Mouse (Mus musculus) MEL (cell line): ENCODE results near the gene Bad. TPM values are rescaled to one million over a fixed set of nuclear protein-coding genes. Genes with fewer than 3 reads are reported as not detected.

Source experiments
- DNase-seq: peaks from one replicate; pipeline ENCODE4 v3.0.0; 2011; ENCODE audit warnings: low read depth, low spot score
- H3K27ac ChIP-seq: 2 replicates; pipeline ENCODE4 v1.5.1; 2012; ENCODE audit warnings: low read depth, mild to moderate bottlenecking, control low read depth, low read length, moderate library complexity; ENCODE audit not compliant: control insufficient read depth
- H3K27me3 ChIP-seq, 2 experiments: fragments of 150-350 bp in 1 of 2; sonication (generic) in 1 of 2; 2 replicates each; pipeline ENCODE4 v1.6.1; 2012; ENCODE audit warnings: low read length in 2 of 2, mild to moderate bottlenecking in 2 of 2, improper control_type of control experiment in 1 of 2, moderate library complexity in 1 of 2; ENCODE audit not compliant: insufficient read depth in 2 of 2, control insufficient read depth in 1 of 2
- H3K36me3 ChIP-seq, 2 experiments: 2 replicates each; pipeline ENCODE4 v1.6.1; 2012 to 2014; ENCODE audit warnings: low read length in 2 of 2, improper control_type of control experiment in 1 of 2, inconsistent platforms in 1 of 2, mild to moderate bottlenecking in 1 of 2; ENCODE audit not compliant: insufficient read depth in 2 of 2, control insufficient read depth in 1 of 2
- H3K4me1 ChIP-seq, 2 experiments: fragments of 150-350 bp in 1 of 2; sonication (generic) in 1 of 2; 2 replicates each; pipeline ENCODE4 v1.6.1; 2012; ENCODE audit warnings: low read length in 2 of 2, improper control_type of control experiment in 1 of 2, mild to moderate bottlenecking in 1 of 2; ENCODE audit not compliant: insufficient read depth in 2 of 2, control insufficient read depth in 1 of 2
- H3K4me3 ChIP-seq, 2 experiments: fragments of 150-350 bp in 1 of 2; sonication (generic) in 1 of 2; 2 replicates each; pipeline ENCODE4 v1.5.1; 2012; ENCODE audit warnings: low read depth in 2 of 2, low read length in 2 of 2, mild to moderate bottlenecking in 2 of 2, moderate library complexity in 2 of 2, control low read depth in 1 of 2, improper control_type of control experiment in 1 of 2; ENCODE audit not compliant: control insufficient read depth in 1 of 2, insufficient read depth in 1 of 2
- H3K79me2 ChIP-seq: 2 replicates; pipeline ENCODE4 v1.6.1; 2012; ENCODE audit warnings: mild to moderate bottlenecking, low read length, moderate library complexity; ENCODE audit not compliant: control insufficient read depth, poor library complexity, insufficient read depth
- H3K9ac ChIP-seq: 2 replicates; pipeline ENCODE4 v1.6.1; 2012; ENCODE audit warnings: low read depth, mild to moderate bottlenecking, control low read depth, low read length, moderate library complexity; ENCODE audit not compliant: control insufficient read depth, poor library complexity, severe bottlenecking
- H3K9me3 ChIP-seq: fragments of 150-350 bp; sonication (generic); replicated peaks from 2 replicates; pipeline ENCODE4 v1.6.1; 2012; ENCODE audit warnings: mild to moderate bottlenecking, low read length, improper control_type of control experiment, moderate library complexity; ENCODE audit not compliant: insufficient read depth
- BHLHE40 ChIP-seq: IDR thresholded peaks from 2 replicates; pipeline ENCODE4 v1.6.1; 2012; ENCODE audit warnings: low read depth, mild to moderate bottlenecking, inconsistent platforms, low read length, improper control_type of control experiment, borderline replicate concordance
- CHD1 ChIP-seq: IDR thresholded peaks from 2 replicates; pipeline ENCODE4 v1.6.1; 2012; ENCODE audit warnings: low read depth, mild to moderate bottlenecking, inconsistent platforms, low read length, improper control_type of control experiment
- CHD2 ChIP-seq: IDR thresholded peaks from 2 replicates; pipeline ENCODE4 v1.6.1; 2011; ENCODE audit warnings: low read length, improper control_type of control experiment
- CTCF ChIP-seq, 3 experiments: IDR thresholded peaks in 2 of 3; conservative IDR thresholded peaks in 1 of 3; 2 replicates each; pipeline ENCODE4 v1.5.1; 2011 to 2012; ENCODE audit warnings: low read length in 3 of 3, low read depth in 2 of 3, mild to moderate bottlenecking in 2 of 3, improper control_type of control experiment in 1 of 3, inconsistent platforms in 1 of 3, mixed read lengths in 1 of 3, moderate library complexity in 1 of 3; ENCODE audit not compliant: control insufficient read depth in 1 of 3, insufficient read depth in 1 of 3, poor library complexity in 1 of 3, severe bottlenecking in 1 of 3
- ELF1 ChIP-seq: IDR thresholded peaks from 2 replicates; pipeline ENCODE4 v1.6.1; 2014; ENCODE audit warnings: low read depth, mild to moderate bottlenecking, inconsistent platforms, low read length, improper control_type of control experiment, moderate library complexity
- EP300 ChIP-seq, 2 experiments: IDR thresholded peaks; 2 replicates each; pipeline ENCODE4 v1.6.1; 2011; ENCODE audit warnings: improper control_type of control experiment in 2 of 2, low read length in 2 of 2, low read depth in 1 of 2, mild to moderate bottlenecking in 1 of 2
- ETS1 ChIP-seq: IDR thresholded peaks from 2 replicates; pipeline ENCODE4 v1.6.1; 2012; ENCODE audit warnings: low read depth, mild to moderate bottlenecking, inconsistent platforms, low read length, improper control_type of control experiment, moderate library complexity
- GABPA ChIP-seq: IDR thresholded peaks from 2 replicates; pipeline ENCODE4 v1.6.1; 2012; ENCODE audit warnings: low read depth, mild to moderate bottlenecking, inconsistent platforms, low read length, improper control_type of control experiment, moderate library complexity
- GATA1 ChIP-seq: IDR thresholded peaks from 2 replicates; pipeline ENCODE4 v1.6.1; 2011; ENCODE audit warnings: low read depth, low read length, improper control_type of control experiment
- HCFC1 ChIP-seq: IDR thresholded peaks from 2 replicates; pipeline ENCODE4 v1.6.1; 2012; ENCODE audit warnings: low read depth, mild to moderate bottlenecking, inconsistent platforms, low read length, improper control_type of control experiment, moderate library complexity
- MAX ChIP-seq: IDR thresholded peaks from 2 replicates; pipeline ENCODE4 v1.6.1; 2011; ENCODE audit warnings: low read length, improper control_type of control experiment
- MAZ ChIP-seq: IDR thresholded peaks from 2 replicates; pipeline ENCODE4 v1.6.1; 2012; ENCODE audit warnings: low read depth, mild to moderate bottlenecking, inconsistent platforms, low read length, improper control_type of control experiment
- MXI1 ChIP-seq: IDR thresholded peaks from 2 replicates; pipeline ENCODE4 v1.6.1; 2011; ENCODE audit warnings: mild to moderate bottlenecking, low read depth, low read length, improper control_type of control experiment
- MYB ChIP-seq: IDR thresholded peaks from 2 replicates; pipeline ENCODE4 v1.6.1; 2011; ENCODE audit warnings: mild to moderate bottlenecking, low read depth, low read length, improper control_type of control experiment
- NELFE ChIP-seq: IDR thresholded peaks from 2 replicates; pipeline ENCODE4 v1.6.1; 2011; ENCODE audit warnings: low read depth, low read length, improper control_type of control experiment
- POLR2AphosphoS2 ChIP-seq: IDR thresholded peaks from 2 replicates; pipeline ENCODE4 v1.6.1; 2011; ENCODE audit warnings: low read length, improper control_type of control experiment
- POLR2AphosphoS5 ChIP-seq: IDR thresholded peaks from 2 replicates; pipeline ENCODE4 v1.6.1; 2012; ENCODE audit warnings: low read depth, borderline replicate concordance, mild to moderate bottlenecking, inconsistent platforms, low read length, moderate library complexity, mixed read lengths
- RAD21 ChIP-seq: IDR thresholded peaks from 2 replicates; pipeline ENCODE4 v1.6.1; 2011; ENCODE audit warnings: mild to moderate bottlenecking, low read depth, low read length, improper control_type of control experiment
- SMC3 ChIP-seq: IDR thresholded peaks from 2 replicates; pipeline ENCODE4 v1.6.1; 2011; ENCODE audit warnings: low read depth, low read length, improper control_type of control experiment
- ZC3H11A ChIP-seq: IDR thresholded peaks from 2 replicates; pipeline ENCODE4 v1.6.1; 2012; ENCODE audit warnings: low read depth, mild to moderate bottlenecking, inconsistent platforms, low read length, improper control_type of control experiment
- ZKSCAN1 ChIP-seq: IDR thresholded peaks from 2 replicates; pipeline ENCODE4 v1.6.1; 2012; ENCODE audit warnings: low read depth, mild to moderate bottlenecking, inconsistent platforms, low read length, improper control_type of control experiment, moderate library complexity
- polyA plus RNA-seq, 2 experiments: library from polyadenylated mRNA; stranded (reverse) in 1 of 2; unstranded in 1 of 2; fragments of >175 nt in 1 of 2; fragments of >200 nt in 1 of 2; gene quantifications; 2 replicates each; pipeline versions ENCODE4 v1.2.1 to v1.2.4; 2012; ENCODE audit warnings: low replicate concordance in 2 of 2, low read depth in 1 of 2; ENCODE audit not compliant: insufficient read length in 2 of 2, insufficient read depth in 1 of 2, missing spikeins in 1 of 2
- total RNA-seq: library from RNA; depleted of rRNA; stranded (reverse); fragments of 300-350 nt; gene quantifications from 2 replicates; pipeline ENCODE4 v1.2.3, GENCODE M21; 2012

The Bad gene
- total and polyA plus RNA-seq, 3 experiments: 51.7 to 69.7 TPM; not detected in 1

GRCm38 (mm10) chr19:6922901-6923735 is 18.5 kb upstream of the Bad start:
- TF ChIP-seq CHD1 (no peak), MXI1 (no peak), MAX (no peak), ZKSCAN1 (no peak), GATA1 (0 out of 2 replicates have a peak, but pooled peaks have one; percentile 35), RAD21 (no peak), HCFC1 (no peak), MYB (no peak), BHLHE40 (no peak), POLR2AphosphoS2 (no peak), MAZ (no peak), ELF1 (no peak), POLR2AphosphoS5 (no peak), GABPA (no peak), CHD2 (no peak), EP300 (IDR thresholded peaks at IDR 0.05; ENCODE audit: low read depth in 1 of 2, low read length in 2 of 2) (peak in 1 of 2 experiments; percentile 0; a peak in 1 of 4 replicates), ETS1 (0 out of 2 replicates have a peak, but pooled peaks have one; percentile 3)
- TF ChIP-seq, all 39 proteins: peak for 3
- Histone ChIP-seq H3K9ac (peak overlapping the region; percentile 77), H3K36me3 (peaks cover 0 to 5% of the 10 kb centered on the region in 2 experiments; a peak in 2 of 4 replicates), H3K79me2 (peaks cover 15% of the 10 kb centered on the region), H3K9me3 (no peaks in the 10 kb centered on the region), H3K4me3 (peak overlapping the region in 1 of 2 experiments; percentile 75; a peak in 1 of 4 replicates), H3K27me3 (no peaks in the 10 kb centered on the region), H3K4me1 (peaks cover 0 to 10% of the 10 kb centered on the region in 2 experiments; a peak in 1 of 4 replicates), H3K27ac (no peak overlapping the region; the same call in 1 of the 2 replicates)
- no peak for DNase-seq

GRCm38 (mm10) chr19:6924461-6925306 is 17.0 kb upstream of the Bad start:
- Histone ChIP-seq H3K4me3 (no peak overlapping the region), H3K27ac (no peak overlapping the region), H3K36me3 (peaks cover 0 to 5% of the 10 kb centered on the region in 2 experiments; a peak in 1 of 4 replicates), H3K9ac (no peak overlapping the region), H3K27me3 (no peaks in the 10 kb centered on the region), H3K79me2 (peaks cover 15% of the 10 kb centered on the region), H3K9me3 (no peaks in the 10 kb centered on the region), H3K4me1 (peaks cover 0 to 10% of the 10 kb centered on the region in 2 experiments; a peak in 1 of 4 replicates)
- TF ChIP-seq NELFE: no peak
- TF ChIP-seq RAD21: peak; percentile 59
- peak; percentile 44 for TF ChIP-seq ZC3H11A
- TF ChIP-seq CTCF (IDR thresholded peaks at IDR 0.05 in 2 of 3, conservative IDR thresholded peaks at IDR 0.05 in 1 of 3; ENCODE audit: control insufficient read depth in 1 of 3, insufficient read depth in 1 of 3, low read depth in 2 of 3, low read length in 3 of 3, poor library complexity in 1 of 3, severe bottlenecking in 1 of 3): peak; percentile 31 to 67 (median 61); a peak in 5 of 6 replicates
- TF ChIP-seq SMC3: peak; percentile 53
- TF ChIP-seq MXI1: no peak
- peak; percentile 59 for DNase-seq
